Mouse (Mus musculus) bone marrow, adult 2 months (tissue): ENCODE results near the gene Mgst1. TPM values are rescaled to one million over a fixed set of nuclear protein-coding genes. Genes with fewer than 3 reads are reported as not detected.
A peak's percentile ranks its signal among the peaks of the same experiment; 100 is the strongest.

Experiments used
- H3K27ac ChIP-seq: fragments of 200-500 bp; 2 replicates; pipeline ENCODE4 v1.5.1; 2012; ENCODE audit warnings: low read depth, mild to moderate bottlenecking, control low read depth, inconsistent platforms, low read length; ENCODE audit not compliant: control insufficient read depth, poor library complexity, insufficient read depth
- H3K4me1 ChIP-seq: fragments of 200-500 bp; 2 replicates; pipeline ENCODE4 v1.6.1; 2011; ENCODE audit warnings: low read length; ENCODE audit not compliant: control insufficient read depth, insufficient read depth
- H3K4me3 ChIP-seq: fragments of 200-500 bp; replicated peaks from 2 replicates; pipeline ENCODE3; 2011; ENCODE audit warnings: mild to moderate bottlenecking, low read depth, low read length, control low read depth; ENCODE audit not compliant: control insufficient read depth
- CTCF ChIP-seq: fragments of 200-500 bp; IDR thresholded peaks from 2 replicates; pipeline ENCODE4 v1.5.1; 2011; ENCODE audit warnings: low read length, control low read depth; ENCODE audit not compliant: control insufficient read depth, insufficient read depth
- POLR2A ChIP-seq: fragments of 200-500 bp; IDR thresholded peaks from 2 replicates; pipeline ENCODE4 v1.6.1; 2011; ENCODE audit warnings: low read depth, mild to moderate bottlenecking, control low read depth, low read length, borderline replicate concordance; ENCODE audit not compliant: control insufficient read depth
- WGBS: fragments of 180-500 bp; shearing (Covaris S2); methylation state at CpG from one replicate; pipeline ENCODE4 v1.1.7; 2018; 5-methylcytosine and 5-hydroxymethylcytosine counted together
- polyA plus RNA-seq: library from polyadenylated mRNA; stranded (reverse); fragments of >200 nt; gene quantifications from 2 replicates; pipeline ENCODE4 v1.2.4, GENCODE M21; 2011; ENCODE audit warnings: low replicate concordance; ENCODE audit not compliant: missing spikeins, insufficient read depth, insufficient read length

Mgst1 gene
- 51.0 and 109 TPM in 2 replicates for polyA plus RNA-seq

DNA sequence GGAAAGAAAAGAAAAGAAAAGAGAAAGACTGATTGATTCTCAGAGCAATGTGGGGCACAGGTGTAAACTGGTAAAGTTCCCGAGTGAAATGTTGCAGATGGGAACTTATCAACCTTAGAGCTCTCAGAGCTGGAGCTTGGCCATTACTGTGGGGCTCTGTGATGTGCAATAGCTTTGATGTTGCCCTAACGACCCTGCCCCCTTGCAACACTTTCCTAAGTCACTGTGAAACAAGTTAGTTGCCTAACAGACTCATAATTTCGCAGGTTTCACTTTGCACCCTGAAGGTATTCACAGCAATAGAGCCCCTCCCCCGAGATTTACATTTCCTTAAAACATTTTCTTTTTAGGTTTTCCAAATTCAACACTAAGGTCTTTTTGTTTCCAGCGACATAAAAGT lies at the start of gene Mgst1:
Gene Mgst1 (plus strand): TSS at position 387 of the 400 bp plus-strand sequence.
- no peak for TF ChIP-seq POLR2A
- no peak for TF ChIP-seq CTCF
- WGBS, result under 1% methylated on average over 5 of the region's 5 CpGs
- peak within 1 kb of the TSS; percentile 94 for H3K4me3 ChIP-seq
- peaks cover 1% of the 10 kb centered on the region for H3K4me1 ChIP-seq
- H3K27ac ChIP-seq, result peak within 1 kb of the TSS; percentile 85

DNA sequence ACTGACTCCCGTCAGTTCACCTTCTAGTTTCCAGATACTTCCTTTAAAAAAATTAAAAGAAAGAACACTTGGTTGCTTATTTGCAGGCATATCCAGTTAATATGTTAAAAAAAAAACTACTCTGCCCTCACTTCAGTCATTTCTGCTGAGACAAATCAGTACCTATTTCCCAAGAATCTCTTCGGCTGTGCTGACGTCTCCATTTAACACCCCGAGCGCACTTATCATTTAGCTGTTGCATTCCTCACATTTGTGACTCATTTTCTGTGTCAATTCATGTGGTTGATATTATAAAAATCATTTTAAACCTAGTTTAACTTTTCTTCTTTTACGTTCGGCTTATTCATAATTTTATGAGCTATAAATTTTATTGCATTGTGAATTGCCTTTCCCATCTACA lies 47.7 kb upstream of the Mgst1 start:
- Histone ChIP-seq H3K27ac (no peak overlapping the region), H3K4me3 (no peak overlapping the region), H3K4me1 (no peaks in the 10 kb centered on the region; the same call in 1 of the 2 replicates)
- TF ChIP-seq POLR2A (no peak), CTCF (no peak)
- 85% methylated on average over 7 of the region's 7 CpGs for WGBS

DNA sequence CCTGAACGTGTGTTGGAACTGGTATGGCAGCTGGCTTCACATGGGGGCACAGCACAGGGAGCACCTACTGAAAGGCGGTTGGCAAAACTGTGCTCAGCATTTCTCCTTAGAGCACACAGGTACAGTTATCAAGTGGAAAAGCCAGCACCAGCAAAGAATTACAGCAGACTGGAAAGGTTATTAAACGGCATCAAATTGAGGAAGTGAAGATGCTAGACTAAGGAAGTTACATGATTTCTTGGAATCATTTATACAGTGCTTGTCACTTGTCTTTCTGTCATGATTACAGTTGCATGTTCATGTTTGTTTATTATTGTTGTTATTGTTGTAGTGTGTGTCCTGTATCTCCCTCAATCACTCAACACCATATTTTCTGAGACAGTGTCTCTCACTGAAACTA lies 45.1 kb upstream of the Mgst1 start:
- no peak overlapping the region for H3K27ac ChIP-seq
- no peaks in the 10 kb centered on the region; the same call in 1 of the 2 replicates for H3K4me1 ChIP-seq
- WGBS, result 37% methylated on average over 3 of the region's 3 CpGs
- no peak for TF ChIP-seq CTCF
- no peak for TF ChIP-seq POLR2A
- no peak overlapping the region for H3K4me3 ChIP-seq

DNA sequence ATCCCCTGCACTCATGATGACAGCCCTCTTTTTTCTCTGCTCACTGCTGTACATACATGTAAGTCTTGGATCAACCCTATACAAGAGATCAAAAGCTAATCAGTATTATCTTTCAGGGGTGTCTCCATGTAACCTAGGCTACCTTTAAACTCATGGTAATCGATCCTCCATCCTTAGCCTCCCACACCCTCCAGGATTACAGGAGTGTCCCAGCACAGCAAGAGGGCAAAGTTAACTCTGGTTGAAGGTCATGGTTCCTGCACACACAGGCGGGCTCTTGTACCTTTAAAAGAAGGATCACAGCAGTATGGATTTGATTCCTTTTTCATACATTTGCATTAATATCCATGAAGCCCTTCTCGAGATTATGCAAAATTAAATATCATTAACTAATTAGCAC lies 40.5 kb upstream of the Mgst1 start:
- TF ChIP-seq CTCF (no peak), POLR2A (no peak)
- WGBS, result 69% methylated on average over 3 of the region's 3 CpGs
- Histone ChIP-seq H3K27ac (no peak overlapping the region), H3K4me1 (no peaks in the 10 kb centered on the region; the same call in 1 of the 2 replicates), H3K4me3 (no peak overlapping the region)

DNA sequence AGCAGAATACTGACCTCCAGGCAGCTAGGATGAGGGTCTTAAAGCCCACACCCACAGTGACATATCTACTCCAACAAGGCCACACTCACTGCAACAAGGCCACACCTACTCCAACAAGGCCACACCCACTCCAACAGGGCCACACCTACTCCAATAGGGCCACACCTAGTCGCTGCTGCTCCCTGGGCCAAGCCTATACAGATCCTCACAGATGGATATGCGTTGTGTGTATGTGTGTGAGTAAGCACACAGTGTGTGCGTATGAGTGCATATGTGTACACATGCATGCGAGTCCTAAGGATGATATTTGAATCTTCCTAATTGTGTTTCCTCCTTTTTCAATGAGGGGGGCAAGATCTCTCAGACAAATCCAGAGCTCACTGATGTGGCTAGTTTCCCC lies 38.3 kb upstream of the Mgst1 start:
- Histone ChIP-seq H3K27ac (no peak overlapping the region), H3K4me1 (no peaks in the 10 kb centered on the region; the same call in 1 of the 2 replicates), H3K4me3 (no peak overlapping the region)
- WGBS, result 79% methylated on average over 4 of the region's 4 CpGs
- no peak for TF ChIP-seq POLR2A
- TF ChIP-seq CTCF, result no peak

DNA sequence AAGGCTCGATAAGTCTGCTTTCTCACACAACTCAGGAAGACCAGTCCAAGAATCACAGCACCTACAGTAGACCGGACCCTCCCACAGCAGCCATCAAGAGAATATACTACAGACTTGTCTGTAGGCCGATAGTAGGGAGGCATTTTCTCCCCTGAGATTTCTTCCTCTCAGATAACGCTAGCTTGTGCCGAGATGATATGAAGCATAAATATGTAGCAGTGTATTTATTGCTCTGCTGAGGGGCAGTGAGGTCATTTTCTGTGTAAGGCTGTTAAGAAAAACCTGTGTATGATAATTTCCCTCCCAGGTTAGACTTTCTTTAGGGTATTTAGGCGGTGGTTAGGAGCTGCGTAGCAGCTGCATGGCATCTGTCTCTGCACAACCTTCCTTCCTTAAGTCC lies 37.2 kb upstream of the Mgst1 start:
- H3K27ac ChIP-seq, result no peak overlapping the region
- 82% methylated on average over 7 of the region's 7 CpGs for WGBS

DNA sequence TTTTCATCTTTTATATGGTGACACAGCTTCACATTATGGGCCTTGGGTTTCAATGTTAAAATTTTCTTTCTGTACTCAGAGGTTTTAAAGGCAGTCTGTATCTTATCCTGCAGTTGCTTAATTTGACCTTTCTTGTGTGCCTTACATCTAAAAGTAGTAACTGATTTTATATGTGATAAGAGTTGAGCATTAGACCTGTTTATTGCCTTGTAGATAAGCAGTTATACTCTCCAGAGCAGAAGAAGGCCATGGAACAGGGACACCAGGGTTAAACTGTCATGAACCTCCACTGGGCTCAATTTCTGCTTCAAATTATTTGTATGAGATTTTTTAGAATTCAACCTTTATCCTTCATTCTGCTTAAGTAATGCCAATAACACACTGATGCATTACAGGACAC lies 35.6 kb upstream of the Mgst1 start:
- H3K4me3 ChIP-seq, result no peak overlapping the region
- no peaks in the 10 kb centered on the region; the same call in 1 of the 2 replicates for H3K4me1 ChIP-seq
- no peak overlapping the region for H3K27ac ChIP-seq
- no peak for TF ChIP-seq CTCF
- no peak for TF ChIP-seq POLR2A

More for the DNA sequence above, 37.2 kb upstream of the Mgst1 start:
- H3K4me1 ChIP-seq, result no peaks in the 10 kb centered on the region; the same call in 1 of the 2 replicates
- TF ChIP-seq POLR2A (no peak), CTCF (no peak)
- no peak overlapping the region for H3K4me3 ChIP-seq

DNA sequence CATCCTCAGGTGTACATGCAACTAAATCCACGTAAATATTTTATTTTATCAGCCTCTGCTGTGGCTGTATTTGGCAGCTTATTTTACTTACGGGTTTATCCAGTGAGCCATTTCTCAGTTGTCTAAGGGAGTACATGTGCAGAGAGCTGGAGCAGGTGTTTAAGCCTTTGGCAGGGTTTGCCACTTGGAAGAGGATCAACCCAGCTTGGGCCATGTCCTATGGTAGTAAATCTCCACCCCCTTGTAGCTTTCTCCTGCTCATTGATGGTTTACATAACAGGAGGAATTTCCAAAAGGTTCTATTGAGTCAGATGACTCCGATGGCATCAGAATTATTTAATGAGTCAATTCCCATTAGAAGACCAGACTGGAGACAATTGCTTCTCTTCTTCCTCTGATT lies 22.6 kb upstream of the Mgst1 start:
- Histone ChIP-seq H3K27ac (no peak overlapping the region), H3K4me1 (no peaks in the 10 kb centered on the region), H3K4me3 (no peak overlapping the region)
- 70% methylated on average over 3 of the region's 3 CpGs for WGBS
- TF ChIP-seq CTCF, result no peak
- TF ChIP-seq POLR2A, result no peak
